Mouse (Mus musculus): ENCODE data around the gene Relch.

Relch gene

GRCm38 (mm10) chr1:105795705-105796104 lies 132.0 kb downstream of the Relch start:
- DNase-seq (ENCODE audit: low read depth) = no peak

- DNase-seq (ENCODE audit: low read depth) = no peak
These were observed 136.9 kb downstream of the Relch start for GRCm38 (mm10) chr1:105800570-105800969.

- no peak for DNase-seq (ENCODE audit: low read depth)
These were observed 137.6 kb downstream of the Relch start for GRCm38 (mm10) chr1:105801252-105801651.

- DNase-seq (ENCODE audit: low read depth) = peak; percentile 15
These were observed 139.3 kb downstream of the Relch start for GRCm38 (mm10) chr1:105802941-105803340.

GRCm38 (mm10) chr1:105804285-105804684 lies 140.6 kb downstream of the Relch start:
- no peak for DNase-seq (ENCODE audit: low read depth)

Data from naive thymus-derived CD4-positive, alpha-beta T cell, adult 2 months (primary cell).